Mouse (Mus musculus): Measurements from ENCODE around the gene 1700021F05Rik. TPM values are rescaled to one million over a fixed set of nuclear protein-coding genes. Genes with fewer than 3 reads are reported as not detected.

The 1700021F05Rik gene
- polyA plus RNA-seq (2016; fragmentation: Nextera tagmentation; extraction: Ambion mirVana) = 55.6 and 64.2 TPM in 2 replicates

GRCm38 (mm10) chr10:43540442-43541152, at the start of gene 1700021F05Rik:
Gene 1700021F05Rik, minus strand, starts transcription at chr10:43540994.
- Histone ChIP-seq H3K4me3 (replicated peaks) (peak within 1 kb of the TSS; percentile 78), H3K9me3 (no peaks in the 10 kb centered on the region), H3K9ac (replicated peaks) (peak within 1 kb of the TSS; percentile 87), H3K4me2 (peak within 1 kb of the TSS; percentile 63), H3K36me3 (peaks cover 10% of the 10 kb centered on the region; the same call in 1 of the 2 replicates), H3K4me1 (replicated peaks) (peaks cover 8% of the 10 kb centered on the region), H3K27ac (peak within 1 kb of the TSS; percentile 81), H3K27me3 (no peaks in the 10 kb centered on the region)
- peak; percentile 99 for ATAC-seq (ENCODE audit: insufficient number of reproducible peaks, insufficient read depth, low FRiP score, low TSS enrichment, low read depth)
- WGBS = under 1% methylated on average over 53 of the region's 56 CpGs

- 59% methylated on average over 8 of the region's 8 CpGs for WGBS
- Histone ChIP-seq H3K9ac (replicated peaks) (no peak overlapping the region), H3K4me2 (peak overlapping the region; percentile 21; the same call in 1 of the 2 replicates), H3K4me1 (replicated peaks) (peaks cover 12% of the 10 kb centered on the region), H3K36me3 (peaks cover 30% of the 10 kb centered on the region), H3K9me3 (peaks cover 12% of the 10 kb centered on the region; the same call in 1 of the 2 replicates), H3K4me3 (replicated peaks) (no peak overlapping the region), H3K27me3 (no peaks in the 10 kb centered on the region), H3K27ac (peak overlapping the region; percentile 59; the same call in 1 of the 2 replicates)
- ATAC-seq (ENCODE audit: insufficient number of reproducible peaks, insufficient read depth, low FRiP score, low TSS enrichment, low read depth) = no peak
Observed at GRCm38 (mm10) chr10:43588470-43589177, 47.8 kb upstream of the 1700021F05Rik start.

DNA sequence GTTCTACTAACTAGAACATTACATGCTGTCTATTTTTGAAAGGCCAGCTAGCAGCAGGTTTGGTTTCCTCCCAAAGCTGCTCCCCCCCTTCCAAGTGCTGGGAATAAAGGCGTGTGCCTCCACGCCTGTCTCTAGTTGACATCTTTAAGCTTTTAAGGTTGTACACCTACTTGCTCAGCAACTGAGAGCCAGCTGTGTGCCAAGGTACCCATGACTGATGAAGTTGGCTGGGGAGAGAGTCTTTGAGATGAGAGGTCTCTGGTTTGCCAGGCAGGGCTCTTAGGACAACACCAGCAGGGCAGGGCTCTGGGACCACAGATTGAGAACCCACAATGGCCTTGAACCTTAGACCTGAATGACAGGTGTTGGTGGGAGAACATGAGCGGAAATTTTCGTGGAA, 43.7 kb upstream of the 1700021F05Rik start:
- H3K36me3 ChIP-seq = peaks cover 54% of the 10 kb centered on the region
- 96% methylated on average over 4 of the region's 4 CpGs for WGBS

GRCm38 (mm10) chr10:43581260-43581659, 40.5 kb upstream of the 1700021F05Rik start:
- peak overlapping the region; percentile 100 for H3K27ac ChIP-seq
- WGBS = 51% methylated on average over 3 of the region's 3 CpGs
- H3K4me2 ChIP-seq = peak overlapping the region; percentile 74
- H3K9ac ChIP-seq (replicated peaks) = peak overlapping the region; percentile 97
- H3K36me3 ChIP-seq = peaks cover 48% of the 10 kb centered on the region
- no peaks in the 10 kb centered on the region for H3K27me3 ChIP-seq
- 0 out of 2 replicates have a peak, but pooled peaks cover 14% of the 10 kb centered on the region for H3K9me3 ChIP-seq
- peak overlapping the region; percentile 85 for H3K4me3 ChIP-seq (replicated peaks)
- H3K4me1 ChIP-seq (replicated peaks) = peaks cover 9% of the 10 kb centered on the region
- ATAC-seq (ENCODE audit: insufficient number of reproducible peaks, insufficient read depth, low FRiP score, low TSS enrichment, low read depth) = no peak

More for the DNA sequence above, 43.7 kb upstream of the 1700021F05Rik start:
- Histone ChIP-seq H3K27me3 (no peaks in the 10 kb centered on the region), H3K27ac (no peak overlapping the region), H3K4me2 (no peak overlapping the region), H3K9me3 (0 out of 2 replicates have a peak, but pooled peaks cover 14% of the 10 kb centered on the region), H3K4me1 (replicated peaks) (peaks cover 13% of the 10 kb centered on the region), H3K9ac (replicated peaks) (no peak overlapping the region), H3K4me3 (replicated peaks) (no peak overlapping the region)
- no peak for ATAC-seq (ENCODE audit: insufficient number of reproducible peaks, insufficient read depth, low FRiP score, low TSS enrichment, low read depth)

DNA sequence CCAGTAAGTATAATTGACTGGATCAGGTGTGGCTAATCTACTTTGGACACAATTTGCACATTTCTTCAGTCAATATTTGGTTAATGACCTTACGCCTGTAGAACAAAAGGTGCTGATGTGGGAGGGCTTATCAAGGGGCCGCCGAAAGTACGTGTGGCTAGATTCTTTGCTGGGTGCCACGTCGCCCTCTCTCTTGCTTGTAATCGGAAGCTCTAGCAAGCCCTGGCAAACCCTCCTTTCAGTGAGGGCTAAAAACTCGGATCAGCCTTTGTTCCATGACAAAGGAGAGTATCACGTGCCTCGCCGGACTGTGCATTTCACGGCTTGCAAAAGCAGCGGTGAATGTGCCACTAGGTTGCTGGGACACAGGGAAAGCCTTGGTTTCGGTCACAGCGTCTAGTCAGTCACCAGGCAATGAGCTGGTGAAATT, 39.9 kb upstream of the 1700021F05Rik start:
- no peak for ATAC-seq (ENCODE audit: insufficient number of reproducible peaks, insufficient read depth, low FRiP score, low TSS enrichment, low read depth)
- H3K27me3 ChIP-seq = no peaks in the 10 kb centered on the region
- H3K4me2 ChIP-seq = peak overlapping the region; percentile 74
- 0 out of 2 replicates have a peak, but pooled peaks cover 8% of the 10 kb centered on the region for H3K9me3 ChIP-seq
- peak overlapping the region; percentile 85 for H3K4me3 ChIP-seq (replicated peaks)
- peak overlapping the region; percentile 100 for H3K27ac ChIP-seq
- peaks cover 44% of the 10 kb centered on the region for H3K36me3 ChIP-seq
- under 1% methylated on average over 15 of the region's 15 CpGs for WGBS
- peaks cover 14% of the 10 kb centered on the region for H3K4me1 ChIP-seq (replicated peaks)
- H3K9ac ChIP-seq (replicated peaks) = peak overlapping the region; percentile 97

DNA sequence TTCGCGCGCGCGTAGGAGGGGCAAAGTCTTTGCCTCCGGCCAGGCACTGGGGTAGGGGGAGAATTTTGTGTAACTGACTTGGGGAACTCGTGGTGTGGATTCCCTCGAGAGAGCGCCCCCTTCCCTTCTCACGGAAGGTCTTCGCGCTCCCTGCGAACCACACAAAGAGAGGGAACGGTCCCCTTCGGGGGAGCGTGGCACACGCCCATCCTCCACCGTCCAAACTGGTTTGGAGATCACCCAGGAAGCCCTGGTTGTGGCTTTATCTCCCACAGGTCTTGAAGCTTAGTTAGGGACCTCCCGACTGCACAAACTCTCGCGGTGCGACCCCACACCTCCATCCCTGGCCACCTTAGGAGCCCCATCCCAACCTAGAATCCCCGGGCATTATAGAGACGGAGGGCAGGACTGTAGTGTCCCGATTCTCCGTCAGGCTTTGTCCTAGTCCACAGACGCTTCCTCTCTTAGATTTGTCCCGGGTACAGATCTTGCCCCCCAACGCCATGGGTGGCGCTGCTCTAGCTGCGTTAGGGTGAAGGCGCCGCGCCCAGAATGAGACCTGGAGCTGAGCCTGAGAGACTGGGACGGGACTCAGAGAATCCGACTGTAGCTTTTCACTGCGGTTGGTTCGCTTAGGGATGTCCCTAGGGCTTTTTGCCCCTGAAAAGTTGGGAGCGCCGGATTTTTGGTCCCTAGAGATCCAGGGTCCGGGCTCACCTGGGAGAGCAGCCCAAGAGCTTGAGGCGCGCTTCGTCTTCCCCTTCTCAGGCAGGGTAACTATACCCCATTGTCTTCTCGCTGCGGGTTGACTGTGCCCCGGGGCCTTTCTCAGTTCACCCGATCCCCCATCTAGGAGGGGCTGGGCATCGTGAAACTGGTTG, 38.8 kb upstream of the 1700021F05Rik start:
- Histone ChIP-seq H3K27ac (peak overlapping the region; percentile 100), H3K36me3 (peaks cover 34% of the 10 kb centered on the region), H3K27me3 (no peaks in the 10 kb centered on the region), H3K9me3 (0 out of 2 replicates have a peak, but pooled peaks cover 8% of the 10 kb centered on the region), H3K4me2 (peak overlapping the region; percentile 74), H3K4me3 (replicated peaks) (peak overlapping the region; percentile 85), H3K9ac (replicated peaks) (peak overlapping the region; percentile 97), H3K4me1 (replicated peaks) (peaks cover 17% of the 10 kb centered on the region)
- under 1% methylated on average over 49 of the region's 49 CpGs for WGBS
- ATAC-seq (ENCODE audit: insufficient number of reproducible peaks, insufficient read depth, low FRiP score, low TSS enrichment, low read depth) = peak; percentile 2

DNA sequence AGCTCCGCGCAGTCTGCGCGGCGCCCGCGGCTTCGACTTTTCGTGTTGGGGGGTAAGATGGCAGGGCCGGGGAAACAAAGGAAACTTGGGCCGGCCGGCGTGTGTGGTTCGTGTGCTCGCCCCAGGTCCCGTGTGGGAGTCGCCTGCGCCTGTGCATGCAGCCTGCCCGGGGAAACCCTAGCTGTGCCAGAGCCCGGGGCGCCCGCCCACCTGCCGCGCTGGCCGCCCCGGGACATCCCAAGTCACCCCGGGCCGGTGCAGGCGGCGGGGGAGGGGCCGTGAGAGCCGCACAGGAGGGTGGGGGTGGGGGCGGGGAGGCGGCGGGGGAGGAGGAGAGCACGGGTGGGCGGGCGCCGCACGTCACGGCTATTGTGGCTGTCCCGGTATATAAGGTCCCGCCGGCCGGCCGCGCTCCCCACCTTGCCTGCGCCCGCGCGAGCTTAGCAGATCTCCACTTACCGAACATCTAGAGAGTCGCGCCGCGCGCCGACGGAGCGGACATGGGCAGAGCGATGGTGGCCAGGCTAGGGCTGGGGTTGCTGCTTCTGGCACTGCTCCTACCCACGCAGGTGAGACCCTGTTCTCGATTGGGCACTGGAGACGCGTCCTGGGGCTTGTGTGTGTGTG, 38.1 kb upstream of the 1700021F05Rik start:
- under 1% methylated on average over 59 of the region's 65 CpGs for WGBS
- H3K9me3 ChIP-seq = 0 out of 2 replicates have a peak, but pooled peaks cover 8% of the 10 kb centered on the region
- peak overlapping the region; percentile 74 for H3K4me2 ChIP-seq
- ATAC-seq (ENCODE audit: insufficient number of reproducible peaks, insufficient read depth, low FRiP score, low TSS enrichment, low read depth) = peak; percentile 87
- peak overlapping the region; percentile 100 for H3K27ac ChIP-seq
- no peaks in the 10 kb centered on the region for H3K27me3 ChIP-seq
- H3K4me3 ChIP-seq (replicated peaks) = peak overlapping the region; percentile 85
- H3K4me1 ChIP-seq (replicated peaks) = peaks cover 17% of the 10 kb centered on the region
- peaks cover 27% of the 10 kb centered on the region for H3K36me3 ChIP-seq
- H3K9ac ChIP-seq (replicated peaks) = peak overlapping the region; percentile 97

DNA sequence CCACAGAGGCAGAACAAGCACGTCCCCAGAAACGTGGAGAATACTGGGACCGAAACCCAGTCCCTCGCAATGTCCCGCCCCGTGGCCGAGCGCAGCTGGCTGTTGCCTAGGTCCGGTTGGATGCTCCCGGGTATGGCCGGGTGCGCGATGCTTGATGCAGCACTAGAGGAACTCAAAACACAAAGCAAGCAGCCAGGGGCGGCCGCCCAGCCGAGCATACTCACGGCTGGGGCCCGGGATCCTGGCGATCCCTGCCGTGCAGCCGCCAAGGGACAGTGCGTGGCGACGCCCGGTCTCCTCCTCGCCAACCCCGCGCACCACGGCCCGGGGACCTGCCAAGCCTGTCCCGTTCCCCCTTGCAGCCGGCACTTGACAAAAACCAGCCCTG, 37.6 kb upstream of the 1700021F05Rik start:
- under 1% methylated on average over 32 of the region's 32 CpGs for WGBS
- H3K9me3 ChIP-seq = 0 out of 2 replicates have a peak, but pooled peaks cover 8% of the 10 kb centered on the region
- peak overlapping the region; percentile 85 for H3K4me3 ChIP-seq (replicated peaks)
- peak overlapping the region; percentile 74 for H3K4me2 ChIP-seq
- H3K9ac ChIP-seq (replicated peaks) = peak overlapping the region; percentile 97
- peak; percentile 29 for ATAC-seq (ENCODE audit: insufficient number of reproducible peaks, insufficient read depth, low FRiP score, low TSS enrichment, low read depth)
- H3K4me1 ChIP-seq (replicated peaks) = peaks cover 17% of the 10 kb centered on the region
- H3K27ac ChIP-seq = peak overlapping the region; percentile 100
- H3K27me3 ChIP-seq = no peaks in the 10 kb centered on the region
- peaks cover 22% of the 10 kb centered on the region for H3K36me3 ChIP-seq

- peak within 1 kb of the TSS; percentile 100 for H3K27ac ChIP-seq
- H3K36me3 ChIP-seq = peaks cover 18% of the 10 kb centered on the region
- peak within 1 kb of the TSS; percentile 97 for H3K9ac ChIP-seq (replicated peaks)
- under 1% methylated on average over 6 of the region's 6 CpGs for WGBS
- peaks cover 17% of the 10 kb centered on the region for H3K4me1 ChIP-seq (replicated peaks)
- peak within 1 kb of the TSS; percentile 85 for H3K4me3 ChIP-seq (replicated peaks)
- 0 out of 2 replicates have a peak, but pooled peaks cover 8% of the 10 kb centered on the region for H3K9me3 ChIP-seq
- H3K27me3 ChIP-seq = no peaks in the 10 kb centered on the region
- H3K4me2 ChIP-seq = peak within 1 kb of the TSS; percentile 74
- no peak for ATAC-seq (ENCODE audit: insufficient number of reproducible peaks, insufficient read depth, low FRiP score, low TSS enrichment, low read depth)
Observed at GRCm38 (mm10) chr10:43577997-43578331, 37.2 kb upstream of the 1700021F05Rik start, which contains the start of gene Cd24a. Gene Cd24a, plus strand, starts transcription at chr10:43578284.
